ENCODE assay signal across 32 mouse cellular contexts in genomic region chr17:14309884-14310283, GRCm38 (mm10). TPM values are rescaled to one million over a fixed set of nuclear protein-coding genes. Genes with fewer than 3 reads are reported as not detected.
DNase-seq lines count a peak whose midpoint lies in the region; ATAC-seq lines count a peak whose summit lies in the region.
"Had no signal": no experiment of that assay in that cellular context is flagged by ENCODE, and none has a peak within 500 bp of the region (broad histone marks: within the 10 kb centered on the region; RNA-seq: fewer than 3 reads in every experiment).

No protein-coding gene starts in this region.

- H3K9ac ChIP-seq in heart, embryonic 12.5 days = no peak overlapping the region
- H3K9ac ChIP-seq: forebrain, embryonic 13.5 days; hindbrain, embryonic 13.5 days; limb, embryonic 15.5 days; liver, embryonic 13.5 days; neural tube, embryonic 12.5 days had no signal

- H3K27ac ChIP-seq in heart, embryonic 12.5 days (ENCODE audit: poor library complexity, severe bottlenecking) = no peak overlapping the region
- H3K27ac ChIP-seq: forebrain, embryonic 13.5 days; hindbrain, embryonic 13.5 days; liver, embryonic 13.5 days; neural tube, embryonic 12.5 days had no signal

- 68% methylated on average over 3 of the region's 3 CpGs for WGBS in heart, embryonic 12.5 days

- H3K27me3 ChIP-seq in heart, embryonic 12.5 days (replicated peaks) = peaks cover 55% of the 10 kb centered on the region
- no peaks in the 10 kb centered on the region for H3K27me3 ChIP-seq in megakaryocyte, embryonic 14.5 days (replicated peaks)
- H3K27me3 ChIP-seq: forebrain, embryonic 13.5 days; hindbrain, embryonic 13.5 days; limb, embryonic 15.5 days; liver, embryonic 13.5 days; neural tube, embryonic 12.5 days had no signal

- peak; percentile 42 to 57 for DNase-seq in heart, adult 18-20 months
- peak; percentile 56 to 64 for DNase-seq in heart, adult 9 months (ENCODE audit: low spot score in 2 of 2)
- peak; percentile 32 for DNase-seq in heart, postnatal 4 days
- no peak for DNase-seq in spleen, adult 18-20 months
- DNase-seq in gastrocnemius, adult 8-10 months (ENCODE audit: low spot score in 2 of 2) = no peak
- DNase-seq: adrenal gland, postnatal 10 days; cerebellum, adult 11 months; cerebellum, adult 9-11 months; gastrocnemius, postnatal 14 days; kidney, adult 8-10 months; layer of hippocampus, postnatal 36 days; left cerebral cortex, postnatal 4 days; liver, embryonic 13.5 days; lung, adult 18-20 months; lung, postnatal 10 days; right cerebral cortex, adult 18-20 months; thymus, adult 2 months; thymus, postnatal 36 days had no signal

- no peaks in the 10 kb centered on the region for H3K9me3 ChIP-seq in heart, embryonic 12.5 days (replicated peaks)
- peaks cover 6% of the 10 kb centered on the region for H3K9me3 ChIP-seq in megakaryocyte, embryonic 14.5 days
- H3K9me3 ChIP-seq: forebrain, embryonic 13.5 days; hindbrain, embryonic 13.5 days; limb, embryonic 15.5 days; liver, embryonic 13.5 days; neural tube, embryonic 12.5 days had no signal

- no peak overlapping the region for H3K4me3 ChIP-seq in heart, embryonic 12.5 days
- H3K4me3 ChIP-seq in megakaryocyte, embryonic 14.5 days (replicated peaks) = peak overlapping the region; percentile 21
- H3K4me3 ChIP-seq: erythroblast, embryonic 14.5 days; forebrain, embryonic 13.5 days; hindbrain, embryonic 13.5 days; limb, embryonic 15.5 days; liver, embryonic 13.5 days; myocyte; neural tube, embryonic 12.5 days had no signal

- 0 out of 2 replicates have a peak, but pooled peaks cover 2% of the 10 kb centered on the region for H3K4me1 ChIP-seq in heart, embryonic 12.5 days (replicated peaks)
- H3K4me1 ChIP-seq in megakaryocyte, embryonic 14.5 days = no peaks in the 10 kb centered on the region
- H3K4me1 ChIP-seq: forebrain, embryonic 13.5 days; hindbrain, embryonic 13.5 days; liver, embryonic 13.5 days; neural tube, embryonic 12.5 days had no signal

- no peak overlapping the region for H3K4me2 ChIP-seq in heart, embryonic 12.5 days
- H3K4me2 ChIP-seq: forebrain, embryonic 13.5 days; hindbrain, embryonic 13.5 days; limb, embryonic 15.5 days; liver, embryonic 13.5 days; midbrain, embryonic 11.5 days; neural tube, embryonic 12.5 days had no signal

- no peak for ATAC-seq in heart, embryonic 12.5 days (ENCODE audit: insufficient number of reproducible peaks, low FRiP score)
- ATAC-seq in megakaryocyte, adult 5-6 weeks (ENCODE audit: poor library complexity, severe bottlenecking) = no peak
- ATAC-seq: forebrain, embryonic 13.5 days; intestine, embryonic 16.5 days; Patski had no signal

- no peaks in the 10 kb centered on the region for H3K36me3 ChIP-seq in heart, embryonic 12.5 days
- H3K36me3 ChIP-seq in megakaryocyte, embryonic 14.5 days (replicated peaks; ENCODE audit: low read length) = no peaks in the 10 kb centered on the region
- H3K36me3 ChIP-seq: hindbrain, embryonic 13.5 days; limb, embryonic 15.5 days; liver, embryonic 13.5 days; neural tube, embryonic 12.5 days had no signal

RNA-seq across cellular contexts. Expression of gene Smoc2, which starts 30.6 kb away (rescaled TPM):
- total RNA-seq in heart, adult 18-20 months (2021) = 10 to 100 TPM; 44.5 to 53.2 TPM
- 30.7 and 31.4 TPM in 2 replicates for polyA plus RNA-seq in heart, embryonic 12.5 days (2016; fragmentation: Nextera tagmentation; extraction: Ambion mirVana)
- not detected in 2 replicates for polyA plus RNA-seq in megakaryocyte, embryonic 14.5 days (2012; ENCODE audit: insufficient read depth, low replicate concordance)
- 0.23 TPM in 1 of 2 replicates, not detected in the other for total RNA-seq in megakaryocyte, adult 5-6 weeks (2015)
- not detected in 2 replicates for total RNA-seq in megakaryocyte, adult 5-6 weeks (2017)
- 10 to 100 TPM; 23.4 to 28.1 TPM for total RNA-seq in heart, postnatal 4 days (2021)
- total RNA-seq in gastrocnemius, adult 8-10 months (2022) = 10 to 100 TPM; 47.3 to 59.0 (median 56.1) TPM
- total RNA-seq: granulocyte monocyte progenitor cell, adult 5-6 weeks; MEL had no signal

Comparison
In these comparisons a context has a peak if more than half of its experiments do, and no peak if none do; other contexts are left out.
1. DNase-seq: peak in heart, adult 18-20 months (2 of 2), heart, adult 9 months (2 of 2) and heart, postnatal 4 days (single experiment); none in spleen, adult 18-20 months (0 of 2) and gastrocnemius, adult 8-10 months (0 of 2).
2. RNA of gene Smoc2, which starts 30.6 kb away (total RNA-seq): 47.3 to 59.0 TPM in gastrocnemius, adult 8-10 months, 44.5 to 53.2 TPM in heart, adult 18-20 months and 23.4 to 28.1 TPM in heart, postnatal 4 days; 0.23 TPM in megakaryocyte, adult 5-6 weeks; every median in the first group is over 10 times any median in the second.